Mouse (Mus musculus) CD4-positive helper T cell, adult 2 months (primary cell): Measurements from ENCODE around the gene Macf1.
"Not testable (repeated sequence)": the region's sequence is repeated elsewhere in the genome, so short reads cannot be mapped to it uniquely, and the experiment has no call there.

ENCODE experiments used
- DNase-seq: peaks from one replicate; pipeline ENCODE4 v3.0.0-alpha.2; 2012; ENCODE audit warnings: low read depth, missing footprints, low spot score

The Macf1 gene

GRCm38 (mm10) chr4:123358613-123359012 is 325.5 kb downstream of the Macf1 start:
- DNase-seq: no peak

- no peak for DNase-seq
Observed at GRCm38 (mm10) chr4:123355941-123356340, 328.2 kb downstream of the Macf1 start.

- DNase-seq: no peak
Observed at GRCm38 (mm10) chr4:123353271-123353877, 330.8 kb downstream of the Macf1 start.

- DNase-seq: no peak
Observed at GRCm38 (mm10) chr4:123343471-123343789, 340.7 kb downstream of the Macf1 start.

- peak; percentile 79 for DNase-seq
Observed at GRCm38 (mm10) chr4:123342642-123343470, 341.3 kb downstream of the Macf1 start, which contains the start of gene Bmp8a. Gene Bmp8a, minus strand, starts transcription at chr4:123343252.

GRCm38 (mm10) chr4:123342091-123342641 is 342.0 kb downstream of the Macf1 start:
- no peak for DNase-seq

- no peak for DNase-seq
Observed at GRCm38 (mm10) chr4:123340232-123340631, 343.9 kb downstream of the Macf1 start.

- DNase-seq: no peak
Observed at GRCm38 (mm10) chr4:123337693-123338092, 346.5 kb downstream of the Macf1 start.

- DNase-seq: no peak
Observed at GRCm38 (mm10) chr4:123335796-123336585, 348.2 kb downstream of the Macf1 start.

- DNase-seq: not testable (repeated sequence)
Observed at GRCm38 (mm10) chr4:123335244-123335643, 348.9 kb downstream of the Macf1 start.

GRCm38 (mm10) chr4:123334177-123334576 is 350.0 kb downstream of the Macf1 start:
- no peak for DNase-seq

- no peak for DNase-seq
Observed at GRCm38 (mm10) chr4:123333151-123333550, 351.0 kb downstream of the Macf1 start.

- DNase-seq: not testable (repeated sequence)
Observed at GRCm38 (mm10) chr4:123331961-123332360, 352.2 kb downstream of the Macf1 start.

GRCm38 (mm10) chr4:123331326-123331725 is 352.8 kb downstream of the Macf1 start:
- no peak for DNase-seq

- no peak for DNase-seq
Observed at GRCm38 (mm10) chr4:123328946-123329345, 355.2 kb downstream of the Macf1 start.

- no peak for DNase-seq
Observed at GRCm38 (mm10) chr4:123327630-123328029, 356.5 kb downstream of the Macf1 start.

GRCm38 (mm10) chr4:123326087-123326486 is 358.1 kb downstream of the Macf1 start:
- DNase-seq: no peak

GRCm38 (mm10) chr4:123323534-123323933 is 360.6 kb downstream of the Macf1 start, which contains the start of gene Oxct2a:
Gene Oxct2a, minus strand, starts transcription at chr4:123323634.
- DNase-seq: no peak

- DNase-seq: not testable (repeated sequence)
Observed at GRCm38 (mm10) chr4:123322910-123323309, 361.2 kb downstream of the Macf1 start.

- DNase-seq: no peak
Observed at GRCm38 (mm10) chr4:123314497-123314896, 369.7 kb downstream of the Macf1 start.

- no peak for DNase-seq
Observed at GRCm38 (mm10) chr4:123313010-123313409, 371.1 kb downstream of the Macf1 start.

- DNase-seq: no peak
Observed at GRCm38 (mm10) chr4:123311845-123312244, 372.3 kb downstream of the Macf1 start.
